Mouse (Mus musculus): ENCODE results near the gene Ubash3a.

GRCm38 (mm10) chr17:31222810-31223310 is 15.2 kb downstream of the Ubash3a start:
- TF ChIP-seq CTCF (IDR thresholded peaks at IDR 0.05; ENCODE audit: low read depth, low read length) (no peak), TAL1 (conservative IDR thresholded peaks at IDR 0.05; ENCODE audit: low read depth, low read length) (no peak), GATA1 (IDR thresholded peaks at IDR 0.05; ENCODE audit: borderline replicate concordance, low read length) (no peak), GATA2 (IDR thresholded peaks at IDR 0.05; ENCODE audit: borderline replicate concordance, low read depth, low read length) (no peak)
